Mouse (Mus musculus): ENCODE results near the gene Smad5. TPM values are rescaled to one million over a fixed set of nuclear protein-coding genes. Genes with fewer than 3 reads are reported as not detected.

Smad5 gene
- total and polyA plus RNA-seq, 3 experiments, result 8.0 to 11.3 TPM; not detected in 1

GRCm38 (mm10) chr13:56734617-56735016 is 31.8 kb downstream of the Smad5 start:
- H3K4me3 ChIP-seq (ENCODE audit: control insufficient read depth in 1 of 2, insufficient read depth in 1 of 2, low read depth in 2 of 2, low read length in 2 of 2), result no peak overlapping the region
- peaks cover 3 to 4% of the 10 kb centered on the region in 2 experiments for H3K4me1 ChIP-seq (ENCODE audit: control insufficient read depth in 1 of 2, insufficient read depth in 2 of 2, low read length in 2 of 2)
- H3K36me3 ChIP-seq (ENCODE audit: control insufficient read depth in 1 of 2, insufficient read depth in 2 of 2, low read length in 2 of 2), result peaks cover 3 to 6% of the 10 kb centered on the region in 2 experiments
- no peaks in the 10 kb centered on the region for H3K9me3 ChIP-seq (replicated peaks; ENCODE audit: insufficient read depth, low read length)
- no peaks in the 10 kb centered on the region for H3K27me3 ChIP-seq (ENCODE audit: control insufficient read depth in 1 of 2, insufficient read depth in 2 of 2, low read length in 2 of 2)
- DNase-seq (ENCODE audit: low read depth, low spot score), result peak; percentile 19
- H3K27ac ChIP-seq (ENCODE audit: control insufficient read depth, low read depth, low read length), result no peak overlapping the region
- H3K79me2 ChIP-seq (ENCODE audit: control insufficient read depth, insufficient read depth, low read length, poor library complexity), result no peaks in the 10 kb centered on the region
- H3K9ac ChIP-seq (ENCODE audit: control insufficient read depth, low read depth, low read length, poor library complexity, severe bottlenecking), result no peak overlapping the region
- no peak for TF ChIP-seq GATA1 (IDR thresholded peaks at IDR 0.05; ENCODE audit: low read depth, low read length)
- no peak for TF ChIP-seq SMC3 (IDR thresholded peaks at IDR 0.05; ENCODE audit: low read depth, low read length)
- no peak for TF ChIP-seq MYB (IDR thresholded peaks at IDR 0.05; ENCODE audit: low read depth, low read length)
- TF ChIP-seq ZNF384 (IDR thresholded peaks at IDR 0.05; ENCODE audit: low read depth, low read length), result no peak
- TF ChIP-seq CHD2 (IDR thresholded peaks at IDR 0.05; ENCODE audit: low read length), result no peak
- no peak for TF ChIP-seq POLR2AphosphoS5 (IDR thresholded peaks at IDR 0.05; ENCODE audit: borderline replicate concordance, low read depth, low read length)

GRCm38 (mm10) chr13:56735212-56735875 is 32.5 kb downstream of the Smad5 start:
- no peak overlapping the region; a peak in 1 of 4 replicates for H3K4me3 ChIP-seq (ENCODE audit: control insufficient read depth in 1 of 2, insufficient read depth in 1 of 2, low read depth in 2 of 2, low read length in 2 of 2)
- no peaks in the 10 kb centered on the region for H3K79me2 ChIP-seq (ENCODE audit: control insufficient read depth, insufficient read depth, low read length, poor library complexity)
- no peaks in the 10 kb centered on the region for H3K9me3 ChIP-seq (replicated peaks; ENCODE audit: insufficient read depth, low read length)
- DNase-seq (ENCODE audit: low read depth, low spot score), result peak; percentile 49
- TF ChIP-seq CTCF (IDR thresholded peaks at IDR 0.05 in 2 of 3, conservative IDR thresholded peaks at IDR 0.05 in 1 of 3; ENCODE audit: control insufficient read depth in 1 of 3, insufficient read depth in 1 of 3, low read depth in 2 of 3, low read length in 3 of 3, poor library complexity in 1 of 3, severe bottlenecking in 1 of 3) (peak in 2 of 3 experiments; percentile 24 to 59; a peak in 4 of 6 replicates), TCF12 (IDR thresholded peaks at IDR 0.05; ENCODE audit: low read depth, low read length) (peak; percentile 71), ZNF384 (IDR thresholded peaks at IDR 0.05; ENCODE audit: low read depth, low read length) (no peak), ZC3H11A (IDR thresholded peaks at IDR 0.05; ENCODE audit: low read depth, low read length) (0 out of 2 replicates have a peak, but pooled peaks have one; percentile 1), GABPA (IDR thresholded peaks at IDR 0.05; ENCODE audit: low read depth, low read length) (no peak), RAD21 (IDR thresholded peaks at IDR 0.05; ENCODE audit: low read depth, low read length) (peak; percentile 38), GATA1 (IDR thresholded peaks at IDR 0.05; ENCODE audit: low read depth, low read length) (peak; percentile 39), USF1 (IDR thresholded peaks at IDR 0.05; ENCODE audit: low read depth, low read length) (no peak), POLR2AphosphoS2 (IDR thresholded peaks at IDR 0.05; ENCODE audit: low read length) (no peak), SMC3 (IDR thresholded peaks at IDR 0.05; ENCODE audit: low read depth, low read length) (peak; percentile 53), SIN3A (IDR thresholded peaks at IDR 0.05; ENCODE audit: low read length) (no peak), EP300 (IDR thresholded peaks at IDR 0.05; ENCODE audit: low read depth in 1 of 2, low read length in 2 of 2) (peak; percentile 31 to 60; a peak in 3 of 4 replicates), MAX (IDR thresholded peaks at IDR 0.05; ENCODE audit: low read length) (no peak), NELFE (IDR thresholded peaks at IDR 0.05; ENCODE audit: low read depth, low read length) (no peak)
- peaks cover 3 to 6% of the 10 kb centered on the region in 2 experiments for H3K36me3 ChIP-seq (ENCODE audit: control insufficient read depth in 1 of 2, insufficient read depth in 2 of 2, low read length in 2 of 2)
- H3K4me1 ChIP-seq (ENCODE audit: control insufficient read depth in 1 of 2, insufficient read depth in 2 of 2, low read length in 2 of 2), result peaks cover 3 to 4% of the 10 kb centered on the region in 2 experiments
- H3K27me3 ChIP-seq (ENCODE audit: control insufficient read depth in 1 of 2, insufficient read depth in 2 of 2, low read length in 2 of 2), result no peaks in the 10 kb centered on the region
- peak overlapping the region; percentile 49; the same call in 1 of the 2 replicates for H3K27ac ChIP-seq (ENCODE audit: control insufficient read depth, low read depth, low read length)
- H3K9ac ChIP-seq (ENCODE audit: control insufficient read depth, low read depth, low read length, poor library complexity, severe bottlenecking), result no peak overlapping the region

Data from MEL (cell line).